20 mouse cellular contexts compared by ENCODE assay signal in the genomic region with DNA sequence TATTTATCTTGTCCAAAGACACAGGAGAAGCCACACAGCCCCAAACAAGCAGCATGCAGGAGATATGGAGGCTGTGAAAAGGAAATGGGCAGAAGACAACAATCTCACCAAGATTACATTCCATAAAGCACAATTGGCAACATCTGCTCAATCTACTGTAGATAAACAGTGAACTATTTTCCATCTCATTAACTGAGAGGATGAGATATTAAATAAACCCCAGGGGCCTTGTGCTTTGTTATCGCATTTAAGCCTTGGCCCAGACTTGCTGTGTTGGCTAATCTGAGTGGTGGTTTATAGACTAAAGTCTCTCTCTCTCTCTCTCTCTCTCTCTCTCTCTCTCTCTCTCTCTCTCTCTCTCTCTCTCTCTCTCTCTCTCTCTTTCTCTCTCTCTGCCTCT.
DNase-seq lines count a peak whose midpoint lies in the region; ATAC-seq and TF ChIP-seq lines count a peak whose summit lies in the region.
"Had no signal": no experiment of that assay in that cellular context is flagged by ENCODE, and none has a peak within 500 bp of the region (broad histone marks: within the 10 kb centered on the region; RNA-seq: fewer than 3 reads in every experiment).

No protein-coding gene starts in this region.

- no peak overlapping the region for H3K4me3 ChIP-seq in hindbrain, embryonic 12.5 days
- no peak overlapping the region for H3K4me3 ChIP-seq in hindbrain, embryonic 11.5 days (ENCODE audit: low read depth, low read length)
- H3K4me3 ChIP-seq in left cerebral cortex, adult 2 months: no peak overlapping the region
- no peak overlapping the region for H3K4me3 ChIP-seq in neural tube, embryonic 13.5 days
- no peak overlapping the region for H3K4me3 ChIP-seq in neural tube, embryonic 15.5 days (replicated peaks)
- H3K4me3 ChIP-seq in neural tube, embryonic 14.5 days (ENCODE audit: low read depth, low read length): no peak overlapping the region
- H3K4me3 ChIP-seq: forebrain, embryonic 15.5 days; heart, embryonic 10.5 days; heart, embryonic 15.5 days had no signal

- 85% methylated on average over 1 of the region's 1 CpGs for WGBS in hindbrain, embryonic 12.5 days
- 72% methylated on average over 1 of the region's 1 CpGs for WGBS in hindbrain, embryonic 11.5 days
- WGBS in neural tube, embryonic 13.5 days: 33% methylated on average over 1 of the region's 1 CpGs
- 37% methylated on average over 1 of the region's 1 CpGs for WGBS in neural tube, embryonic 15.5 days
- 28% methylated on average over 1 of the region's 1 CpGs for WGBS in neural tube, embryonic 14.5 days

- H3K36me3 ChIP-seq in hindbrain, embryonic 12.5 days: no peaks in the 10 kb centered on the region
- no peaks in the 10 kb centered on the region for H3K36me3 ChIP-seq in hindbrain, embryonic 11.5 days (ENCODE audit: control insufficient read depth, insufficient read depth, low read length)
- no peaks in the 10 kb centered on the region for H3K36me3 ChIP-seq in neural tube, embryonic 13.5 days
- no peaks in the 10 kb centered on the region for H3K36me3 ChIP-seq in neural tube, embryonic 15.5 days
- H3K36me3 ChIP-seq in neural tube, embryonic 14.5 days (ENCODE audit: control insufficient read depth, insufficient read depth, low read length): no peaks in the 10 kb centered on the region
- H3K36me3 ChIP-seq: forebrain, embryonic 15.5 days; heart, embryonic 10.5 days; heart, embryonic 15.5 days had no signal

- no peak for TF ChIP-seq CTCF in left cerebral cortex, adult 2 months (IDR thresholded peaks at IDR 0.05)

- no peaks in the 10 kb centered on the region for H3K9me3 ChIP-seq in hindbrain, embryonic 12.5 days (replicated peaks)
- no peaks in the 10 kb centered on the region for H3K9me3 ChIP-seq in hindbrain, embryonic 11.5 days (ENCODE audit: control insufficient read depth, low read length)
- no peaks in the 10 kb centered on the region for H3K9me3 ChIP-seq in neural tube, embryonic 13.5 days
- no peaks in the 10 kb centered on the region for H3K9me3 ChIP-seq in neural tube, embryonic 15.5 days (replicated peaks)
- no peaks in the 10 kb centered on the region for H3K9me3 ChIP-seq in neural tube, embryonic 14.5 days (ENCODE audit: control insufficient read depth, low read length)
- H3K9me3 ChIP-seq: forebrain, embryonic 15.5 days; heart, embryonic 10.5 days; heart, embryonic 15.5 days had no signal

- no peaks in the 10 kb centered on the region for H3K27me3 ChIP-seq in hindbrain, embryonic 12.5 days
- H3K27me3 ChIP-seq in hindbrain, embryonic 11.5 days (ENCODE audit: control insufficient read depth, insufficient read depth, low read length): no peaks in the 10 kb centered on the region
- H3K27me3 ChIP-seq in neural tube, embryonic 13.5 days: no peaks in the 10 kb centered on the region
- no peaks in the 10 kb centered on the region for H3K27me3 ChIP-seq in neural tube, embryonic 15.5 days (replicated peaks)
- no peaks in the 10 kb centered on the region for H3K27me3 ChIP-seq in neural tube, embryonic 14.5 days (ENCODE audit: control insufficient read depth, insufficient read depth, low read length)
- H3K27me3 ChIP-seq: forebrain, embryonic 15.5 days; heart, embryonic 15.5 days had no signal

- DNase-seq in hindbrain, embryonic 11.5 days (ENCODE audit: low spot score): no peak
- DNase-seq in left cerebral cortex, adult 2 months (ENCODE audit: extremely low spot score in 1 of 2, low spot score in 2 of 2): no peak
- no peak for DNase-seq in left cerebral cortex, adult 18-20 months (ENCODE audit: low spot score in 2 of 2)
- DNase-seq in right cerebral cortex, postnatal 4 days: no peak
- DNase-seq: adrenal gland, postnatal 14 days; cerebellum, adult 2 months; cerebellum, postnatal 10 days; gastrocnemius, postnatal 10 days; heart, adult 18-20 months; heart, postnatal 14 days had no signal

- H3K27ac ChIP-seq in hindbrain, embryonic 12.5 days: peak overlapping the region; percentile 30; the same call in 1 of the 2 replicates
- H3K27ac ChIP-seq in hindbrain, embryonic 11.5 days (ENCODE audit: low read depth, low read length): no peak overlapping the region
- 0 out of 2 replicates have a peak overlapping the region, but pooled peaks have one; percentile 15 for H3K27ac ChIP-seq in left cerebral cortex, adult 2 months
- no peak overlapping the region for H3K27ac ChIP-seq in neural tube, embryonic 13.5 days (replicated peaks)
- H3K27ac ChIP-seq in neural tube, embryonic 15.5 days (replicated peaks): no peak overlapping the region
- no peak overlapping the region for H3K27ac ChIP-seq in neural tube, embryonic 14.5 days (ENCODE audit: low read depth, low read length)
- H3K27ac ChIP-seq: forebrain, embryonic 15.5 days; heart, embryonic 10.5 days; heart, embryonic 15.5 days had no signal

- intact Hi-C loops in left cerebral cortex, adult 2 months (cut with DNase I): no loop called here

- no peak for ATAC-seq in hindbrain, embryonic 12.5 days (ENCODE audit: low FRiP score)
- ATAC-seq in hindbrain, embryonic 11.5 days (ENCODE audit: low FRiP score): no peak
- peak; percentile 75; the same call in 1 of the 2 replicates for ATAC-seq in neural tube, embryonic 13.5 days (ENCODE audit: low read depth)
- no peak for ATAC-seq in neural tube, embryonic 15.5 days (ENCODE audit: low FRiP score)
- peak; percentile 71; the same call in 1 of the 2 replicates for ATAC-seq in neural tube, embryonic 14.5 days (ENCODE audit: low read depth)
- ATAC-seq: activated CD4-positive, CD25-positive, alpha-beta regulatory T cell, adult 4 months; forebrain, embryonic 15.5 days; inflammation-experienced regulatory T-cells, adult 6 months; Patski had no signal

- H3K9ac ChIP-seq in hindbrain, embryonic 12.5 days: no peak overlapping the region
- H3K9ac ChIP-seq in hindbrain, embryonic 11.5 days (ENCODE audit: low read depth, low read length): no peak overlapping the region
- H3K9ac ChIP-seq in neural tube, embryonic 13.5 days: no peak overlapping the region
- H3K9ac ChIP-seq in neural tube, embryonic 15.5 days (replicated peaks): no peak overlapping the region
- no peak overlapping the region for H3K9ac ChIP-seq in neural tube, embryonic 14.5 days (replicated peaks; ENCODE audit: low read depth, low read length)
- H3K9ac ChIP-seq: forebrain, embryonic 15.5 days; heart, embryonic 15.5 days had no signal

- no peaks in the 10 kb centered on the region for H3K4me1 ChIP-seq in hindbrain, embryonic 12.5 days
- H3K4me1 ChIP-seq in hindbrain, embryonic 11.5 days (replicated peaks; ENCODE audit: control insufficient read depth, insufficient read depth, low read length): no peaks in the 10 kb centered on the region
- H3K4me1 ChIP-seq in neural tube, embryonic 13.5 days (replicated peaks): no peaks in the 10 kb centered on the region
- H3K4me1 ChIP-seq in neural tube, embryonic 15.5 days: no peaks in the 10 kb centered on the region
- H3K4me1 ChIP-seq in neural tube, embryonic 14.5 days (ENCODE audit: control insufficient read depth, insufficient read depth, low read length): no peaks in the 10 kb centered on the region
- H3K4me1 ChIP-seq: forebrain, embryonic 15.5 days; heart, embryonic 10.5 days; heart, embryonic 15.5 days had no signal

- no peak overlapping the region for H3K4me2 ChIP-seq in hindbrain, embryonic 12.5 days (replicated peaks)
- H3K4me2 ChIP-seq in hindbrain, embryonic 11.5 days (replicated peaks; ENCODE audit: low read depth, low read length): no peak overlapping the region
- H3K4me2 ChIP-seq in neural tube, embryonic 13.5 days: no peak overlapping the region
- H3K4me2 ChIP-seq in neural tube, embryonic 15.5 days: no peak overlapping the region
- no peak overlapping the region for H3K4me2 ChIP-seq in neural tube, embryonic 14.5 days (ENCODE audit: low read depth, low read length)
- H3K4me2 ChIP-seq: forebrain, embryonic 15.5 days; heart, embryonic 15.5 days had no signal

Comparison
In these comparisons a context has a peak if more than half of its experiments do, and no peak if none do; other contexts are left out.
1. ATAC-seq: peak in neural tube, embryonic 13.5 days (single experiment) and neural tube, embryonic 14.5 days (single experiment); none in hindbrain, embryonic 12.5 days (single experiment), hindbrain, embryonic 11.5 days (single experiment) and neural tube, embryonic 15.5 days (single experiment).
2. H3K27ac ChIP-seq: peak in hindbrain, embryonic 12.5 days (single experiment) and left cerebral cortex, adult 2 months (single experiment); none in hindbrain, embryonic 11.5 days (single experiment), neural tube, embryonic 13.5 days (single experiment), neural tube, embryonic 15.5 days (single experiment) and neural tube, embryonic 14.5 days (single experiment).